Mouse (Mus musculus) neural tube, embryonic 11.5 days (tissue): ENCODE results near the gene Gm10073. TPM values are rescaled to one million over a fixed set of nuclear protein-coding genes. Genes with fewer than 3 reads are reported as not detected.
"Not testable (repeated sequence)": the region's sequence is repeated elsewhere in the genome, so short reads cannot be mapped to it uniquely, and the experiment has no call there.

Experiments used
- ATAC-seq: fragments of 200-750 bp; cut with Nextera tagmentation; 2 replicates; pipeline ENCODE4 v1.8.0; 2017; ENCODE audit warnings: moderate number of reproducible peaks, mild to moderate bottlenecking, moderate TSS enrichment, moderate library complexity; ENCODE audit not compliant: insufficient read depth, low FRiP score, low TSS enrichment
- DNase-seq: peaks from one replicate; pipeline ENCODE4 v3.0.0-alpha.2; 2015; ENCODE audit warnings: low spot score
- H3K27ac ChIP-seq: fragments of 300-500 bp; sonication (generic); 2 replicates; pipeline ENCODE4 v1.5.1; 2014; ENCODE audit warnings: low read depth, mild to moderate bottlenecking, low read length
- H3K27me3 ChIP-seq: fragments of 300-500 bp; sonication (generic); 2 replicates; pipeline ENCODE4 v1.6.1; 2014; ENCODE audit warnings: mild to moderate bottlenecking, low read length, mixed read lengths; ENCODE audit not compliant: control insufficient read depth, insufficient read depth
- H3K36me3 ChIP-seq: fragments of 300-500 bp; sonication (generic); 2 replicates; pipeline ENCODE4 v1.6.1; 2014; ENCODE audit warnings: mild to moderate bottlenecking, low read length, moderate library complexity, mixed read lengths; ENCODE audit not compliant: control insufficient read depth, insufficient read depth
- H3K4me1 ChIP-seq: fragments of 300-500 bp; sonication (generic); 2 replicates; pipeline ENCODE4 v1.6.1; 2014; ENCODE audit warnings: low read length, mixed read lengths; ENCODE audit not compliant: control insufficient read depth, insufficient read depth
- H3K4me2 ChIP-seq: fragments of 300-500 bp; sonication (generic); 2 replicates; pipeline ENCODE4 v1.6.1; 2014; ENCODE audit warnings: low read depth, mild to moderate bottlenecking, moderate library complexity
- H3K4me3 ChIP-seq: fragments of 300-500 bp; sonication (generic); 2 replicates; pipeline ENCODE4 v1.5.1; 2014; ENCODE audit warnings: low read depth, low read length
- H3K9ac ChIP-seq: fragments of 300-500 bp; sonication (generic); 2 replicates; pipeline ENCODE4 v1.6.1; 2014; ENCODE audit warnings: mild to moderate bottlenecking, low read length
- H3K9me3 ChIP-seq: fragments of 300-500 bp; sonication (generic); 2 replicates; pipeline ENCODE4 v1.6.1; 2016; ENCODE audit warnings: low read length; ENCODE audit not compliant: control insufficient read depth
- WGBS: fragments of 180-500 bp; shearing (Covaris S2); extraction: QIAGEN DNeasy Blood & Tissue Kit; methylation state at CpG from one replicate; pipeline ENCODE4 v1.1.7; 2014; 5-methylcytosine and 5-hydroxymethylcytosine counted together
- polyA plus RNA-seq: library from polyadenylated mRNA; unstranded; fragments of >200 nt; fragmentation: Nextera tagmentation; extraction: Ambion mirVana; gene quantifications from 2 replicates; pipeline ENCODE4 v1.2.1, GENCODE M21; 2014

Gm10073 gene
- polyA plus RNA-seq, 1 experiment from 2014 or later = 4.8 TPM

DNA sequence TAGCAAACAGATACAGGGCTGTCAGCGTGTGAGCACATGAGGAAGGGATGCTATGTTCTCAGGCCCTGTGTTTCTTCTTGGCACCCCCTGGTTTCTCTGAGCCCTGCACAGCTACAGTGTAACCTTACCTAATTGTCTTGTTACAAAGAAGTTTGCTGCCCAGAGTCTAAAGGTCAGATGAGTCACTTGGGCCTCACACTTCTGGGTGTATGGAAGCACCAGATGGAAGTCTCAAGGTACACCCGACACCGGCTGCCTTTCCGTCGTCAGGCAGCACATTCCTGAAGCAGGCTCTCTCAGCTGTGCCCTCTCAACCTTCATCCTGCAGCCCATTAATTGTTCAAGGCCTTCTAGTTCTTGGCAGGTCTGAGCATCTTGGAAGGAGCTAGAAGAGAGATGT is 41.4 kb upstream of the Gm10073 start:
- 45% methylated on average over 5 of the region's 5 CpGs for WGBS
- no peak overlapping the region for H3K4me3 ChIP-seq
- no peak overlapping the region for H3K4me2 ChIP-seq
- no peak overlapping the region for H3K9ac ChIP-seq
- no peaks in the 10 kb centered on the region for H3K36me3 ChIP-seq
- DNase-seq = no peak
- no peaks in the 10 kb centered on the region for H3K4me1 ChIP-seq
- H3K27ac ChIP-seq = no peak overlapping the region
- no peaks in the 10 kb centered on the region for H3K9me3 ChIP-seq
- H3K27me3 ChIP-seq = no peaks in the 10 kb centered on the region
- no peak for ATAC-seq

DNA sequence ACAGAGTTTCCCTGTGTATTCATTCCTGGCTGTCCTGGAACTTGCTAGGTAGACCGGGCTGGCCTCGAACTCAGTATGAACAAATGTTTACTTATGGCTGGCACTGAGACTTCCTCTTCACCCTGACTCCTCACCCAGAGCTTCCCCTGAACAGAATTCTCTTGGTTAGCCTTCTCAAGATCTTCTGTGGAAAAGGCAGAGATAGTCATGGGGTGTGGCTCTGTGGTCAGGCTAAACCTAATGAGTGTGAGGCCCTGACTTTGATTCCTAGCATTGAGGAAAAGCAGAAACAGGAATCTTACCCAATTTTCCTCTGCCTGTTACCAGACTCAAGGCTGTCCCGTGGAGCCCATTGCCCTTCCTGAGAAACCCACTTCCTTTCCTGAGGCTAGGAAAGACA is 38.8 kb upstream of the Gm10073 start:
- WGBS = 78% methylated on average over 3 of the region's 3 CpGs
- no peaks in the 10 kb centered on the region for H3K9me3 ChIP-seq
- H3K36me3 ChIP-seq = no peaks in the 10 kb centered on the region
- no peak overlapping the region for H3K4me2 ChIP-seq
- no peak for ATAC-seq
- H3K27me3 ChIP-seq = no peaks in the 10 kb centered on the region
- no peak for DNase-seq
- no peak overlapping the region for H3K9ac ChIP-seq
- no peaks in the 10 kb centered on the region for H3K4me1 ChIP-seq
- H3K4me3 ChIP-seq = no peak overlapping the region
- no peak overlapping the region for H3K27ac ChIP-seq

DNA sequence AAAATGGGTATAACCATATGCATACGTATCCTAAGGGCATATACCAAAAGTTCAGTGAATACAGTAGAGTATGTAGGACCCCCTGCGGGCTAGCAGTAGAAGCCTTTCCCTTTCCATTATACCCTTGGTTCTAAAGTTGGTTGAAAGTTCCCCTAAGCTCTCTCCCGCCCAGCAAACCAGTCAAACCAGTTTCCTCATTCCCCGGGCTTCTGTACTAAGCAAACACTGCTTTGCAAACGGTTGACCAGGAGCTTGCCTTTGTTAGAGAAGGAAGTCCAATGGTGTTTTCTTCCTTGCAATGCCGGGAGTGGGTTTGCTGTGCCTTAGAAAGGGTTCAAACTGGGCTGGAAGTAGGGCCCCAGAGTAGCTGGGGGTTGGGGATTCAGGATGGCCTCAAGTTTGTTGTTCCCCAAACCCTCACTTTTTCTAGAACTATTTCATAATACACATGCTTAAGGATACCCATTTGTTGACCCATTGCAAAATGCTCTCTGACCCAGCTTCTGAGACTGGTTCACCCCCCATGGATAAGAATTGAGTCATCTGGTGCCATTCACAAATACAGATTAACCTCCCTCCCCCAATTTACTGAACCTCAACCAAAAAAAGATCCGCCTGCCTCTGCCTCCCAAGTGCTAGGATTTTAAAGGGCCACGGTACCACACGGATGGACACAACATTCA is 37.8 kb upstream of the Gm10073 start:
- WGBS = 73% methylated on average over 9 of the region's 9 CpGs
- DNase-seq = no peak
- ATAC-seq = no peak
- Histone ChIP-seq H3K4me3 (no peak overlapping the region), H3K27ac (no peak overlapping the region), H3K4me2 (no peak overlapping the region), H3K4me1 (no peaks in the 10 kb centered on the region), H3K36me3 (no peaks in the 10 kb centered on the region), H3K9me3 (no peaks in the 10 kb centered on the region), H3K9ac (no peak overlapping the region), H3K27me3 (0 out of 2 replicates have a peak, but pooled peaks cover 2% of the 10 kb centered on the region)

DNA sequence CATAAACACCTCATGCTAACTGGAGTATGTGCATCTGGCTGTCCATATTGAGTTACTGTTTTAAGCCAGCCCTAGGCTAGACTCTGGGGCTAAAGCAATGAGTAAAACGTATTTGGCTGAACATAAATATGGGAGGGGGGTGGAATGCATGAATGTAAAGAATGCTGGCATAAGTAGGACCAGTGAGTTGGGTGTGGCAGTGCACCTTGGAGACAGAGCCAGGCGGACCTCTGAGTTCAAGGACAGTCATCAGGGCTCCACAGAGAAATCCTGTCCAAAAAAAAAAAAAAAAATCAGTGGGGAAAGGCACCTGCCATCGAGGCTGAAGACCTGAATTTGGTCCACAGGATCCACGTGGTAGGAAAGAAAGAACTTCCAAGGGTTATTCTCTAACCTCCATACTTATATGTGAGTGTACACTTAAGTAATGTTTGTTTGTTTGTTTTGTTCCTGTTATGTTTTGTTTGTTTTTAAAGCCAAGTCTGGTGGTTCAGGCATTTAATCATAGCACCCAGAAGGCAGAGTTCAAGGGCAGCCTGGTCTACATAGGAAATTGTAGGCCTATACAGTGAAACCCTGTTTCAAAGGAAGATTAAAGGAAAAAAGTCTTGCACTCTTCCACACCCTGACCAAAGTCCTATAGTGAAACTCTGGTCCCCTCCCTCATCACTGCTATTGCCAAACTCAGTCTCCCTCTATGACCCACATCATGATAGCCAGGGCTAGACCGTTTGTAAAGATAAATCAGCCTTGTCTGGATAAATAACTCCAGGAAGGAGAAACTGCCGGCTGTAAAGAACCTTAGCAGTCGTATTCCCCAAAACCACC is 36.0 kb upstream of the Gm10073 start:
- Histone ChIP-seq H3K36me3 (no peaks in the 10 kb centered on the region), H3K4me3 (no peak overlapping the region), H3K27ac (no peak overlapping the region), H3K27me3 (peaks cover 17% of the 10 kb centered on the region), H3K4me2 (no peak overlapping the region), H3K4me1 (no peaks in the 10 kb centered on the region), H3K9me3 (no peaks in the 10 kb centered on the region), H3K9ac (no peak overlapping the region)
- 74% methylated on average over 7 of the region's 7 CpGs for WGBS
- ATAC-seq = no peak
- no peak for DNase-seq

DNA sequence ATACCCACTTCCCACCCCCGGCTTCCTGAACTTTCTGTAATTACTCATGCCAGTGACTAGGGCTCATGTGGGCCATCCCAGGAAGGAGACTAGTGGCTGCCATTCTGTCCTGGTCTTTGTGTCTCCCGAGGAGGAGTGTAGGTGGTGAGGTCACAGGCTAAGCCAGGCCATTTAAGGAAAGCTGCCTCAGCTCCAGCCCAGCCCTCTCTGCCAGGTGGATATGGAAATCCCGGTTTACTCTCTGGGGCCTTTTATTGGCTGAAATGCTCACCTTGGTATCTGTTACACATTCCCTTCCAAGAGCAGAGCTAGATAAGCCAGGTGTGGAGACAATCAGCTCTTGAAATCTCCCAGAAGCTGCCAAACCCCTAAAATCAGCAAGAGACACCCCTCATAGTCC is 35.2 kb upstream of the Gm10073 start:
- no peak overlapping the region for H3K4me2 ChIP-seq
- H3K9ac ChIP-seq = no peak overlapping the region
- no peak overlapping the region for H3K27ac ChIP-seq
- peaks cover 25% of the 10 kb centered on the region for H3K27me3 ChIP-seq
- H3K9me3 ChIP-seq = no peaks in the 10 kb centered on the region
- WGBS = 61% methylated on average over 3 of the region's 3 CpGs
- H3K36me3 ChIP-seq = no peaks in the 10 kb centered on the region
- no peak overlapping the region for H3K4me3 ChIP-seq
- ATAC-seq (no peak), DNase-seq (no peak)
- peaks cover 6% of the 10 kb centered on the region for H3K4me1 ChIP-seq

DNA sequence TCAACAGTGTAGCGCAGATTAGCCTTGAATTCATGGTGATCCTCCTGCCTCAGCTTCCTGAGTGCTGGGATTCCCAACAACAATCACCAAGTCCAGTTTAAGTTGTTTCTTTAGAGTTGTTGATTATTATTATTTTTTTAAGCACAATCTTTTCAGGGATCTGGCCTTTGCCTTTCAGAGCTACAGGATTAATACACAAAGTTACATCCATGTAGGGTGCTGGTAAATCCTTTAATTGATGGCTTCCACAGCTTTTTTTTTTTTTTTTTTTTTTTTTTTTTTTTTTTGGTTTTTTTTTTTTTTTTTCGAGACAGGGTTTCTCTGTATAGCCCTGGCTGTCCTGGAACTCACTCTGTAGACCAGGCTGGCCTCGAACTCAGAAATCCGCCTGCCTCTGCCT is 34.5 kb upstream of the Gm10073 start:
- not testable (repeated sequence) for DNase-seq, H3K4me3 ChIP-seq, H3K27ac ChIP-seq, H3K9me3 ChIP-seq, H3K36me3 ChIP-seq, ATAC-seq, H3K4me2 ChIP-seq, H3K9ac ChIP-seq
- 88% methylated on average over 4 of the region's 4 CpGs for WGBS
- H3K4me1 ChIP-seq = peaks cover 12% of the 10 kb centered on the region
- peaks cover 32% of the 10 kb centered on the region for H3K27me3 ChIP-seq

- peaks cover 41% of the 10 kb centered on the region for H3K27me3 ChIP-seq
- H3K36me3 ChIP-seq = no peaks in the 10 kb centered on the region
Observed at GRCm38 (mm10) chr8:106606601-106607145, 33.4 kb upstream of the Gm10073 start.

DNA sequence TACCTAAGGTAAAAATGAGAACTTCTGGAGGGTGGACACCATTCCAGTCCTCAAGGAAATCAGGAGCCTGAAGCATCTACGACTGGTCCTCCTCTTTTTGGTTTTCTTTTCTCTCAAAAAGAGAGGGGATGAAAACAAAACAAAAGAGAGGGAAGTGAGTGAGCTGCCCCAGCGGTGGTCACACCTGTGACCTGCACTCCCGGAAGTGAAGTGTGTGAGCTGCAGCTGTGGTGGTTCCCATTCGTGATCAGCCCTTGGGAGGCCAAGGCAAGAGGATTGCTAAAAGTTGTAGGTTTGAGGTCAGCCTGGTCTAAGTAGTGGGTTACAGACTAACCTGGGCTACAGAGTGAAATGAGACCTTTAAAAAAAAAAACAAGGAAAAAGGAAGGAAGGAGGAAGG is 32.9 kb upstream of the Gm10073 start:
- Histone ChIP-seq H3K36me3 (no peaks in the 10 kb centered on the region), H3K27me3 (peaks cover 41% of the 10 kb centered on the region), H3K9me3 (no peaks in the 10 kb centered on the region), H3K4me1 (peaks cover 12% of the 10 kb centered on the region), H3K9ac (no peak overlapping the region), H3K4me2 (no peak overlapping the region), H3K27ac (no peak overlapping the region), H3K4me3 (no peak overlapping the region)
- WGBS = 57% methylated on average over 4 of the region's 4 CpGs
- DNase-seq = no peak
- ATAC-seq = no peak

More at GRCm38 (mm10) chr8:106606601-106607145, 33.4 kb upstream of the Gm10073 start:
- Histone ChIP-seq H3K4me2 (no peak overlapping the region), H3K4me3 (no peak overlapping the region), H3K4me1 (peaks cover 12% of the 10 kb centered on the region), H3K9ac (no peak overlapping the region), H3K9me3 (no peaks in the 10 kb centered on the region), H3K27ac (no peak overlapping the region)
- DNase-seq = no peak
- no peak for ATAC-seq
- 43% methylated on average over 15 of the region's 15 CpGs for WGBS
